Mouse (Mus musculus) thymus, postnatal 0 days (tissue): ENCODE data around the gene Plcxd3. TPM values are rescaled to one million over a fixed set of nuclear protein-coding genes. Genes with fewer than 3 reads are reported as not detected.

ENCODE experiments used
- DNase-seq: peaks from one replicate; pipeline ENCODE4 v3.0.0-alpha.2; 2015; ENCODE audit warnings: low spot score
- polyA plus RNA-seq: library from polyadenylated mRNA; unstranded; fragments of >200 nt; fragmentation: Nextera tagmentation; extraction: Ambion mirVana; gene quantifications from 2 replicates; pipeline ENCODE4 v1.2.1, GENCODE M21; 2015

The Plcxd3 gene
- not detected in 2 replicates for polyA plus RNA-seq

DNA sequence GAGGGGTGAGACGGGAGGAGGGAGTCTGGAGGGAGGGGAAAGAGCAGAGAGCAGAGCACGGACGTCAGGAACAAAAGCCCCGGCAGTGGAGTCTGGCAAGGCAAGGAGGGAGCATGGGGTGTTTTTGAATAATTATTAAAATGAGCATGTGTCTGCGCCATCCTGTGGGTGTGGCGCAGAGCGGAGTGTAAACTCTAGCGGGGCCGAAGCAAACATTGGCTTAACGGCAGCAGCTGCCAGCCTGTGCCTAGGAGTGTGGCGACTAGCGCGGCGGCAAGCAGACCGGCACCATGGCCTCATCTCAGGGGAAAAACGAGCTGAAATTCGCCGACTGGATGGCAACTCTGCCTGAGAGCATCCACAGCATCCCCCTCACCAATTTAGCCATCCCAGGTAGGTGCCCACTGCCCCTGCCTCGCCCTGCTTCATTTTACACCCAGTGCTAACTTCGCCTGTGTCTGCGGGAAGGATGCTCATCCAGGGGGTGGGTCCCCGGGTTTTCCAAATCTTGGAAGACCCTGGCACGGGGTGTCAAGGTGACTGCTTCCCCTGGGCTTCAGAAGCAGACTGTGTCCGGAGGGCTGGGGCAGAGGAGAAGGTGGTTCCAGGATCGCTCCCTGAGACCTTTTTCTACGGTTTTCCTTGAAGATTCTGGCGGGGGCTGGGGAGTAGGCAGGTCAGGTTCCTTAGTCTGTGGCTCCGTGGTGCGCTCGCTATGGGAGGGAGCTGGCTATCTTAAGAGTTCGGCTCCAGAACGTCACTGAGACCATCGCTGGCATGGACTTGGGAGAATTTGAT, at the start of gene Plcxd3:
Gene Plcxd3 (plus strand): TSS at position 69 of the 798 bp plus-strand sequence.
- DNase-seq, result no peak

DNA sequence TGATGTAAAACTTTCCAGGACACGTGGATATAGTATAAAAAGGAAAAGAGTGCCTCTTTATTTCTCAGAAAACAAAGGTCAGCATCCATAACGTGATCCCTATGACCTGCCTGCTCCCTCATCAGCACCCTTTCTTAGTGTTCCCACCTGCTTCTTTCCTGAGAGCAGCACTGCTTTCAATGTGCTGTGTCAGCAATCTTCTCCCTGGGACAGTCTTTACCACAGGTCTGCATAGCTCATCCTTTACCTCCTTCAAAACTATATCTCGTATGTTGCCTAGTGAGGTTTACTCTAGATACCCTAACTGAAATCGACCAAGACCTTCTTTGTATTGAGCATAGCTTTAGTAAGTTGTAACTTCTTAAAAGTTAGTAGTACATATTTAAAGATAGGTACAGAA, 43.4 kb upstream of the Plcxd3 start:
- no peak for DNase-seq

DNA sequence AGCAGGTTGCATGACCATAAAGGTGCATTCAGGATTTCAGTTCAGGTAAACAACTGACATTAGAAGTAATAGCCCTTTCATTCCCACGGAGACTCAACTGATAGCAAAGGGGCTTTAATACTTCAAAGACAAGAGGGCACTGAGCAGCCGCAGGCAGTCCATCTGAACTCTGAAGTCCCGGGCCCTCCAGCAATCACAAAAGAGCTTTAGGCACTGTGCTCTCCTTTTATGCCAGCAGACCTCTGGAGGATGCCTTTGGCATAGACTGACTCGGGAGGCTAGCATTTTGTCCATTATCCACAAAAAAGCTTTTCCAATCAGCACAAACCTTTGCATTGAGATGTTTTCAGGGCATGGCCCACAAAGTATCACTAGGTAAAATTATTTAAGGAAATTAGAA, 33.7 kb upstream of the Plcxd3 start:
- no peak for DNase-seq

DNA sequence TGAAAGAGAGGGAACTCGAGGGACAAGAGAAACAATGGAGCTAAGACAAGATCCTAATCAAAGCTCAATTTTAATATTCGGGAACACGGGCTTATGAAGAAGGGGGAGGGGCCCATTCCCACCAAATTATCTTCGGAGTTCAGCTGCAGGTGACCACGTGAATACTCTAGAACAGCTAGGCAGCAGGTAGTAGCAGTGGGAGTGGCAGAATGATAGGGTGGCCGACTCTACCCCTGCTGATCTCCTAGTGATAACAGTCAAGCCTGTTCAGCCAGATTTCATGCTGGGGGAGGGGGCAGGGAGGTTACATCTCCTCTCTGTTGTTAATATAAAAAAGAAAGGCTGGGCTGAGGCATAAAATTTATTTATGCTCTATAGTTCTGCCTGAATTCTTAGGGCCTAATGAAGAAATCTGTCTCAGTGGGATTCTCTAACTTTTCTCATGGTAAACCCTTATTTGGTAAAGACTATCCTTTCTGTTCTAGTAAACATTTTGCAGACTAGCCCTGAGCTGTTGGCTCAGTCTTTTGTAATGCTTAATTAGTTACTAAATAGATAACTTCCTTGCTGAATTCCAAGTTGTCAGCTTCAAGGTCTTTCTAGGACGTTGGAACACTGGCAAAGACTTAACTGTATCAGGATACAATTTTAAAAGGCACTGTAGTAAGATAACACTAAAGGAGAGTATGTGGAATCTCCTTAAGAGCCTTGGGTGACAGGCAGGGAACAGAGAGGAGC, 26.3 kb upstream of the Plcxd3 start:
- no peak for DNase-seq

DNA sequence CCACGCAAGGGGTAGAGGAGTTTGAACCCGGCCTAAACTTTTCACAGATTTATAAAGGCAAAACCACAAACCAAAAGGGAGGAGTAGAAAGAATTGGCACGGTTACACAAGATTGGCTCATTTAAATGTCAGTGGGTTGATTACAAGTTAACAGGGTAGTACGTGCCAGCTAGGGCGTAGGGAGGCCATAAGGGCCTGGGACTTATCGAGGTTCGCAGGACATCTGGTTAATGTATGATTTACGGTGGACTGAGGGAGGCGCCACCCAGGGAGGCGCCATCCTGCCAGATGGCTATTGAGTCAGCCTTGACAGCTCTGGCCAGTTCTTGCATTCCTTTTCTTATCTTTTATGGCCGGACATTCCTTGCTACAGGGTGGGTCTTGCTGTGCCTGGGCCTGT, 18.9 kb upstream of the Plcxd3 start:
- DNase-seq, result no peak

GRCm38 (mm10) chr15:4357706-4358105, 17.6 kb upstream of the Plcxd3 start:
- no peak for DNase-seq

DNA sequence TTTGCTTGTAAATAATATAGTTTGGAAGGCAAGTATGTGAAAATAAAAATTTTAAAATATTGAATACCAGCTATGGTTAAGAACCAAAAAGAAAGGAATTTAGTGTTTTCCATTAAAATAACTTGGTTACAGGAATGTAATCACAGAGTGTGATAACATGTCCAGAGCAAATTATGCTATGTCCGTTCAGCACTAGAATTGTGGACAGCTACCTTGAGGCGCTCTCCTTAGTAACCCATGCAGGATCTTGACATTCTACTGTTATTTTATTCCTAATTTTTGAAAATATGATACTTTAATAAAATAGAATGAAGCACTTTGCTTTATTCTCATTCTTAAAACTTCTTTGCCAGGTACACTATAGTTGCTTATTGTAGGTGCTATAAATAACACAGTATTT, 7.5 kb upstream of the Plcxd3 start:
- DNase-seq, result no peak

GRCm38 (mm10) chr15:4374453-4374990, 769 bp upstream of the Plcxd3 start:
- no peak for DNase-seq

GRCm38 (mm10) chr15:4375031-4375422, 264 bp upstream of the Plcxd3 start:
- DNase-seq, result no peak

GRCm38 (mm10) chr15:4376221-4376631, 935 bp downstream of the Plcxd3 start:
- DNase-seq, result no peak

DNA sequence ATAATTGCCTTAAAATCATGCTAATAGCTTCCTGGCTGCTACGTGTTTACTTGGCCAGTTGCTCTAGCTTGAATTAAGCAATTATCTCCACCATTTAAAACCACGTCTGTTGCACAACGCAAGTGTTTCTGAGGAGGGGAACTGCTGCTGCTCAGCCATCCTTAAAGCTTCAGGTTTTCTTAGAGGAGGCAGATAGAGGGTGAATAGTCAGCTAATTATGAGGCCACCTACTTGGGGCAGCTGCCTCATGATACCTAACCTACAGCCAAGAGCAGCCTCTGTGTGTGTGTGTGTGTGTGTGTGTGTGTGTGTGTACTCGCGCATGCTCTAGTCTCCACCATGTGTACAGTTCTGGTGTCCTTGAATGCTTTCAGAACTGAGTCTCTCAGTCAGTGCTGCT, 3.5 kb downstream of the Plcxd3 start:
- DNase-seq, result no peak

DNA sequence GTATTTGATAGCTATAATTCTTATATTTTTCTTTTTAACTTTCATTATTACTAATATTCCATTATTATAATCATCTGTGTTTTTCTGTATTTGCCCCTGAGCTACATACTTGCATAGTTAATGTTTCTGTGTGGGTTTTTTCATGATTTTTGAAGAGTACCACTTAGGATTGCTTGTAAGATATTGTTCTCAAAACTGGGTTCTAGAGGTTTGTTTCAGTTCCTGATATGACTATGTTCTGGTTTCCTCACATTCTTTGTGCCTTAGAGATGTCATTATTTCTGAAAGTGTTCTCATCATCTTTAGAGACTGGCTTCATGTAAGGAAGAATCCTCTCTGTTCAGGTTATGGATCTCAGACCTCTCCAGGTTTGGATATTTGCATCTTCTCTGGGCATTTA, 12.5 kb downstream of the Plcxd3 start:
- DNase-seq, result no peak

GRCm38 (mm10) chr15:4400096-4400495, 24.8 kb downstream of the Plcxd3 start:
- no peak for DNase-seq

DNA sequence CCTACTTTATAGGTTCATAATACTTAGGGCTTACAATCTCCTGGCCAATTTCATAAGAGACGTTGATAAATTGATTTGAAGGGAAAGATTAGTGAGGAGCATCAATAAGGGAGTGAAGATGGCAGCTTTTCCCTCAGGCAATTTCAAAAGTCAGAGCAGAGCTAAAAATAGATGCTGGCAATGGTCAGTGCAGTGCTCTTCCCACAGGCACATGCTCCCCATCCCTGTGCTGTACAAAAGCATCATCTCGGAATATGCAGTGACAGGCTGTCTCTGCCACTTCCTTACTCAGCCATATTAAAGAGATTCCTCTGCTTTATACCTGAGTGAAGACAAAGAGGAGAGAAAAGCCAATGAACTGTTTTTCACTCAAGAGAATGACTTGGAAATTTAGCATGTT, 36.0 kb downstream of the Plcxd3 start:
- DNase-seq, result no peak

- no peak for DNase-seq
Measured at GRCm38 (mm10) chr15:4440081-4440480, 64.8 kb downstream of the Plcxd3 start.

DNA sequence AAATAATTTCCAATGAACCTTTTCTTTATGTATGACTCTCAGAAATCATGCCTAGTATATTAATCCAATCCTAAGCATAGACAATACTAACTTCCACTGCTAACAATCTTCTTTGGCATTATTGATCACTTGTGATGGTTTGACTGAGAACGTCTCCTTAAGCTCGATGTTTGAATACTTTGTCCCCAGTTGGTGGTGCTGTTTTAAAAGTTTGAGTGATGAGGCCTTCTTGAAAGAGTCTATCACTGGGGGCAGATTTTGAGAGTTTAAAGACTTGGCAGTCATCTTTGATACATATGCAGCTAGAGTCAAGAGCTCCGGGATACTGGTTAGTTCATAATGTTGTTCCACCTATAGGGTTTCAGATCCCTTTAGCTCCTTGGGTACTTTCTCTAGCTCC, 120.9 kb downstream of the Plcxd3 start:
- no peak for DNase-seq

DNA sequence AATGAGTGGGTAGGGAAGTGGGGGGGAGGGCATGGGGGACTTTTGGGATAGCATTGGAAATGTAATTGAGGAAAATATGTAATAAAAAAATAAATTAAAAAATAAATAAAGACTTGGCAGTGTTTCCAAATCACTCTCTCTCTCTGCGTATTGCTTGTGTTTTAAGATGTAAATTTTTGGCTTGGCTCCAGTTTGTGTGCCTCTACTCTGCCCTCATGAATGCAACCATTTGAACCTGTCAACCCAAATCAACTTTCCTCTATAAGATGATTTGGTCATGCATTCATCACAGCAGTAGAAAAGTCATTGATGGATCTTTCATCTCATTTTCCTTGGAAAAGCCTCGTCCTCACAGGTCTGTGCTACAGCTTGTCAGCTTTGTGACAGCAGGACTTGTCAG, 121.7 kb downstream of the Plcxd3 start:
- DNase-seq, result no peak

DNA sequence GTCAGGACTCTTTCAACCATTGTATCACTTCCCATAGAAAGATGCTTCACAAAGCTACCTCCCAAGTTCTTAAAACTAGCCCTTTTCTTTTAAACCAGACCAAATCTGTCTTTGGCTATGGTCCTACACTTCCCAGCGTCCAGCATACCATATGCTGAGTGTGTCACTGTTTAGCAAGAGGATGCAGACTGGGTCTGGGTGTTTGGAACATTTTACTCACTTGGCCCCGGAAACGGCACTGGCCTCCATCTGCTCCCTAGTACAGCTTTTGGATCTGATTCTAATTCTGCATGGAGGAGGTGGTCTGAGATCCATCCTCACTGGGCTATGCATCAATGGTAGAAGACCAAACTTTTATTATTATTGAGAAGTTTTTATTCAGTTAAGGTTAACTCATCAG, 122.7 kb downstream of the Plcxd3 start:
- DNase-seq, result no peak

GRCm38 (mm10) chr15:4503366-4503765, 128.1 kb downstream of the Plcxd3 start:
- DNase-seq, result no peak

DNA sequence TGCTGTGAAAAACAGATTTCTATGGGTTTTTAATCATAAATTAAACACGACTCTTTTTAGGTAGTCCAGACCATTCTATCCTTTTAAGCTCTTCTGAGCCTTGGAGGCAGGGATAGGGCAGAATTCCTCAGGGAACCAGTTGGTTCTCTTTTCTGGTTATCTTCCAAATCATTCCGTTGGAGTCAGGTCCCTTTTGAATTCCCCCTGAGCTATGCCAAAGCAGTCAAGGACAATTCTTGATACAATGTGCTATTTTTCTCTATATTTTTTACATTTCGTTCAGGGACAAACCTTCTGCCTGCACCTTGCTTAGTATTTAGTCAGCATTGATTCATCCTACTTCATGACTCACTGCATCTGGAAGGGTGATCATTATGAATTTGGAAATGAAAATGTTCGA, 128.5 kb downstream of the Plcxd3 start:
- DNase-seq, result no peak

- DNase-seq, result no peak
Measured at GRCm38 (mm10) chr15:4514724-4515123, 139.4 kb downstream of the Plcxd3 start.

- no peak for DNase-seq
Measured at GRCm38 (mm10) chr15:4524598-4524997, 149.3 kb downstream of the Plcxd3 start.

- DNase-seq, result no peak
Measured at GRCm38 (mm10) chr15:4533700-4534099, 158.4 kb downstream of the Plcxd3 start.
